Mouse (Mus musculus) midbrain, postnatal 0 days (tissue): Measurements from ENCODE around the gene Hist1h4i. TPM values are rescaled to one million over a fixed set of nuclear protein-coding genes. Genes with fewer than 3 reads are reported as not detected.
A peak's percentile ranks its signal among the peaks of the same experiment; 100 is the strongest.

ENCODE experiments used
- ATAC-seq: fragments of 200-750 bp; cut with Nextera tagmentation; 2 replicates; pipeline ENCODE4 v1.8.0; 2017; ENCODE audit warnings: moderate number of reproducible peaks, mild to moderate bottlenecking, moderate TSS enrichment, moderate library complexity; ENCODE audit not compliant: low FRiP score
- DNase-seq: peaks from one replicate; pipeline ENCODE4 v3.0.0-alpha.2; 2015; ENCODE audit warnings: low spot score
- H3K27ac ChIP-seq: fragments of 300-500 bp; sonication (generic); 2 replicates; pipeline ENCODE4 v1.5.1; 2014; ENCODE audit warnings: low read depth, mild to moderate bottlenecking, low read length, mixed read lengths
- H3K27me3 ChIP-seq: fragments of 300-500 bp; sonication (generic); 2 replicates; pipeline ENCODE4 v1.6.1; 2014; ENCODE audit warnings: low read length, control low read depth, mixed read lengths; ENCODE audit not compliant: insufficient read depth
- H3K36me3 ChIP-seq: fragments of 300-500 bp; sonication (generic); 2 replicates; pipeline ENCODE4 v1.6.1; 2014; ENCODE audit warnings: low read length, control low read depth, mixed read lengths; ENCODE audit not compliant: insufficient read depth
- H3K4me1 ChIP-seq: fragments of 300-500 bp; sonication (generic); 2 replicates; pipeline ENCODE4 v1.6.1; 2014; ENCODE audit warnings: mild to moderate bottlenecking, control low read depth, antibody characterized with exemption, low read length, mixed read lengths; ENCODE audit not compliant: insufficient read depth
- H3K4me2 ChIP-seq: fragments of 300-500 bp; sonication (generic); 2 replicates; pipeline ENCODE4 v1.6.1; 2014; ENCODE audit warnings: low read depth, mild to moderate bottlenecking, low read length, mixed read lengths; ENCODE audit not compliant: poor library complexity, severe bottlenecking
- H3K4me3 ChIP-seq: fragments of 300-500 bp; sonication (generic); 2 replicates; pipeline ENCODE4 v1.5.1; 2014; ENCODE audit warnings: low read depth, mild to moderate bottlenecking, low read length, moderate library complexity
- H3K9ac ChIP-seq: fragments of 300-500 bp; sonication (generic); replicated peaks from 2 replicates; pipeline ENCODE4 v1.6.1; 2014; ENCODE audit warnings: mild to moderate bottlenecking, low read length, moderate library complexity, mixed read lengths; ENCODE audit not compliant: poor library complexity, severe bottlenecking
- H3K9me3 ChIP-seq: fragments of 300-500 bp; sonication (generic); 2 replicates; pipeline ENCODE4 v1.6.1; 2016; ENCODE audit warnings: low read length, control low read depth
- CTCF ChIP-seq: IDR thresholded peaks from 2 replicates; pipeline ENCODE4 v1.5.1; 2016; ENCODE audit warnings: antibody characterized with exemption, mild to moderate bottlenecking
- WGBS: fragments of 180-500 bp; shearing (Covaris S2); extraction: QIAGEN DNeasy Blood & Tissue Kit; methylation state at CpG from one replicate; pipeline ENCODE4 v1.1.7; 2014; 5-methylcytosine and 5-hydroxymethylcytosine counted together
- polyA plus RNA-seq: library from polyadenylated mRNA; unstranded; fragments of >200 nt; fragmentation: Nextera tagmentation; extraction: Ambion mirVana; gene quantifications from 2 replicates; pipeline ENCODE4 v1.2.1, GENCODE M21; 2015
- total RNA-seq: library from RNA; depleted of rRNA; stranded (reverse); fragments of >200 nt; gene quantifications from 2 replicates; pipeline ENCODE4 v1.2.3, GENCODE M21; 2014

The Hist1h4i gene
- total and polyA plus RNA-seq, 2 experiments from 2014 or later: 2.5 to 19.2 TPM

- ATAC-seq: peak; percentile 96
- peak overlapping the region; percentile 55 for H3K4me3 ChIP-seq
- H3K4me2 ChIP-seq: peak overlapping the region; percentile 60
- peak overlapping the region; percentile 69 for H3K9ac ChIP-seq
- no peaks in the 10 kb centered on the region for H3K36me3 ChIP-seq
- peak overlapping the region; percentile 86 for H3K27ac ChIP-seq
- H3K27me3 ChIP-seq: no peaks in the 10 kb centered on the region
- H3K4me1 ChIP-seq: no peaks in the 10 kb centered on the region
- peak; percentile 81 for TF ChIP-seq CTCF
- WGBS: under 1% methylated on average over 52 of the region's 52 CpGs
- H3K9me3 ChIP-seq: no peaks in the 10 kb centered on the region
- peak; percentile 91 for DNase-seq
Measured at GRCm38 (mm10) chr13:22050591-22051522, 9.7 kb upstream of the Hist1h4i start.

- DNase-seq (peak; percentile 74), ATAC-seq (peak; percentile 41)
- no peak for TF ChIP-seq CTCF
- Histone ChIP-seq H3K4me3 (peak overlapping the region; percentile 55), H3K4me1 (no peaks in the 10 kb centered on the region), H3K9me3 (no peaks in the 10 kb centered on the region), H3K27ac (peak overlapping the region; percentile 86), H3K27me3 (no peaks in the 10 kb centered on the region), H3K4me2 (peak overlapping the region; percentile 60), H3K9ac (peak overlapping the region; percentile 54), H3K36me3 (no peaks in the 10 kb centered on the region)
- WGBS: 2% methylated on average over 14 of the region's 14 CpGs
Measured at GRCm38 (mm10) chr13:22049737-22050440, 8.7 kb upstream of the Hist1h4i start.

GRCm38 (mm10) chr13:22049041-22049440 lies 7.9 kb upstream of the Hist1h4i start:
- TF ChIP-seq CTCF: no peak
- no peak overlapping the region for H3K27ac ChIP-seq
- H3K4me3 ChIP-seq: no peak overlapping the region
- ATAC-seq: no peak
- DNase-seq: no peak
- no peaks in the 10 kb centered on the region for H3K36me3 ChIP-seq
- H3K9ac ChIP-seq: no peak overlapping the region
- WGBS: 86% methylated on average over 2 of the region's 2 CpGs
- no peaks in the 10 kb centered on the region for H3K4me1 ChIP-seq
- H3K9me3 ChIP-seq: no peaks in the 10 kb centered on the region
- no peaks in the 10 kb centered on the region for H3K27me3 ChIP-seq
- H3K4me2 ChIP-seq: no peak overlapping the region

DNA sequence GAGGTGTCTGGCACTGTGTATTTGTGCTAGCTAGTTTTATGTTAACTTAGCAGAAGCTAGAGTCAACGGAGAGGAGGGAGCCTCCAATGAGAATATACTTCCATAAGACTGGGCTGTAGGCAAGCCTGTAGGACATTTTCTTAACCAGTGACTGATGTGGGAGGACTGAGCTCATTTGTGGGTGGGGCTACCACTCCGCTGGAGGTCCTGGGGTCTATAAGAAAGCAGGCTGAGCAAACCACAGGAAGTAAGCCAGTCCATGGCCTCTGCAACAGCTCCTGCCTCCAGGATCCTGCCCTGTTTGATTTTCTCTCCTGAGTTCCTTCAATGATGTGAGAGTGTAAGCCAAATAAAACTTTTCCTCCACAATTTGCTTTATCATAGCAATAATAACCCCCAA lies 4.1 kb upstream of the Hist1h4i start:
- DNase-seq: no peak
- no peaks in the 10 kb centered on the region for H3K36me3 ChIP-seq
- ATAC-seq: no peak
- H3K4me2 ChIP-seq: no peak overlapping the region
- peaks cover 6% of the 10 kb centered on the region; the same call in 1 of the 2 replicates for H3K4me1 ChIP-seq
- no peak overlapping the region for H3K27ac ChIP-seq
- no peak for TF ChIP-seq CTCF
- no peaks in the 10 kb centered on the region for H3K27me3 ChIP-seq
- 63% methylated on average over 2 of the region's 2 CpGs for WGBS
- H3K4me3 ChIP-seq: no peak overlapping the region
- no peak overlapping the region for H3K9ac ChIP-seq
- H3K9me3 ChIP-seq: no peaks in the 10 kb centered on the region

GRCm38 (mm10) chr13:22044432-22045155 lies 3.4 kb upstream of the Hist1h4i start:
- Histone ChIP-seq H3K27ac (no peak overlapping the region), H3K9ac (no peak overlapping the region), H3K36me3 (no peaks in the 10 kb centered on the region), H3K4me3 (no peak overlapping the region), H3K27me3 (no peaks in the 10 kb centered on the region), H3K4me2 (no peak overlapping the region), H3K4me1 (peaks cover 7% of the 10 kb centered on the region; the same call in 1 of the 2 replicates), H3K9me3 (no peaks in the 10 kb centered on the region)
- WGBS: 91% methylated on average over 6 of the region's 6 CpGs
- TF ChIP-seq CTCF: no peak
- ATAC-seq: no peak
- no peak for DNase-seq
